Mouse (Mus musculus) layer of hippocampus, adult 8-10 months (tissue): ENCODE results near the gene Bach2. TPM values are rescaled to one million over a fixed set of nuclear protein-coding genes. Genes with fewer than 3 reads are reported as not detected.

Experiments used
- DNase-seq, 2 experiments: peaks; one replicate each; pipeline ENCODE4 v3.0.0; 2022; ENCODE audit warnings: low spot score in 2 of 2
- total RNA-seq, 4 experiments: library from RNA; stranded (reverse); gene quantifications; 2 replicates each; pipeline ENCODE4 v1.2.4; 2022

Bach2 gene
- total RNA-seq, 4 experiments from 2014 or later = 15.1 to 17.9 (median 17.0) TPM

- DNase-seq = no peak
Observed at GRCm38 (mm10) chr4:32223563-32223962, 15.0 kb upstream of the Bach2 start.

GRCm38 (mm10) chr4:32225191-32225590 lies 13.4 kb upstream of the Bach2 start:
- no peak for DNase-seq

GRCm38 (mm10) chr4:32227970-32228557 lies 10.5 kb upstream of the Bach2 start:
- DNase-seq = no peak

GRCm38 (mm10) chr4:32229266-32229665 lies 9.3 kb upstream of the Bach2 start:
- DNase-seq = no peak

- no peak for DNase-seq
Observed at GRCm38 (mm10) chr4:32231258-32232055, 7.1 kb upstream of the Bach2 start.

- DNase-seq = no peak
Observed at GRCm38 (mm10) chr4:32235920-32236705, 2.5 kb upstream of the Bach2 start.

- DNase-seq = no peak
Observed at GRCm38 (mm10) chr4:32238921-32239748, 531 bp downstream of the Bach2 start.

- no peak for DNase-seq
Observed at GRCm38 (mm10) chr4:32239749-32240131, 1.1 kb downstream of the Bach2 start.

- no peak for DNase-seq
Observed at GRCm38 (mm10) chr4:32240457-32241030, 1.9 kb downstream of the Bach2 start.

- no peak for DNase-seq
Observed at GRCm38 (mm10) chr4:32241351-32241980, 2.9 kb downstream of the Bach2 start.

GRCm38 (mm10) chr4:32242122-32242615 lies 3.6 kb downstream of the Bach2 start:
- DNase-seq = no peak

- DNase-seq = no peak
Observed at GRCm38 (mm10) chr4:32243458-32243857, 4.9 kb downstream of the Bach2 start.

GRCm38 (mm10) chr4:32244092-32244745 lies 5.6 kb downstream of the Bach2 start:
- DNase-seq = no peak

GRCm38 (mm10) chr4:32245586-32245985 lies 7.0 kb downstream of the Bach2 start:
- DNase-seq = no peak

GRCm38 (mm10) chr4:32246020-32246419 lies 7.4 kb downstream of the Bach2 start:
- no peak for DNase-seq

GRCm38 (mm10) chr4:32246801-32247200 lies 8.2 kb downstream of the Bach2 start:
- DNase-seq = no peak

GRCm38 (mm10) chr4:32247463-32248113 lies 9.0 kb downstream of the Bach2 start:
- DNase-seq = no peak

- peak in 1 of 2 experiments; percentile 73 for DNase-seq
Observed at GRCm38 (mm10) chr4:32248236-32248635, 9.6 kb downstream of the Bach2 start.

- DNase-seq = no peak
Observed at GRCm38 (mm10) chr4:32248990-32249393, 10.4 kb downstream of the Bach2 start.
